Mouse (Mus musculus) testis, adult 2 months (tissue): ENCODE results near the gene Fig4. TPM values are rescaled to one million over a fixed set of nuclear protein-coding genes. Genes with fewer than 3 reads are reported as not detected.

Experiments used
- H3K27ac ChIP-seq: fragments of 200-500 bp; 2 replicates; pipeline ENCODE4 v1.5.1; 2012; ENCODE audit warnings: low read depth, low read length; ENCODE audit not compliant: control insufficient read depth, insufficient read depth
- H3K27me3 ChIP-seq: fragments of 200-500 bp; 2 replicates; pipeline ENCODE4 v1.6.1; 2012; ENCODE audit warnings: mild to moderate bottlenecking, low read length, moderate library complexity; ENCODE audit not compliant: control insufficient read depth, insufficient read depth
- H3K36me3 ChIP-seq: fragments of 200-500 bp; 2 replicates; pipeline ENCODE4 v1.6.1; 2012; ENCODE audit warnings: mild to moderate bottlenecking, low read length; ENCODE audit not compliant: control insufficient read depth, insufficient read depth
- H3K4me1 ChIP-seq: fragments of 200-500 bp; 2 replicates; pipeline ENCODE4 v1.6.1; 2012; ENCODE audit warnings: low read length; ENCODE audit not compliant: control insufficient read depth, insufficient read depth
- H3K4me3 ChIP-seq: fragments of 200-500 bp; 2 replicates; pipeline ENCODE4 v1.5.1; 2012; ENCODE audit warnings: low read depth, mild to moderate bottlenecking, low read length, moderate library complexity, mixed read lengths; ENCODE audit not compliant: control insufficient read depth
- CTCF ChIP-seq: fragments of 200-500 bp; IDR thresholded peaks from 2 replicates; pipeline ENCODE4 v1.5.1; 2012; ENCODE audit warnings: low read depth, mild to moderate bottlenecking, inconsistent platforms, low read length, moderate library complexity; ENCODE audit not compliant: control insufficient read depth, insufficient read depth, insufficient replicate concordance
- POLR2A ChIP-seq: fragments of 200-500 bp; IDR thresholded peaks from 2 replicates; pipeline ENCODE4 v1.6.1; 2012; ENCODE audit warnings: low read depth, mild to moderate bottlenecking, inconsistent platforms, low read length, moderate library complexity; ENCODE audit not compliant: control insufficient read depth
- polyA plus RNA-seq: library from polyadenylated mRNA; depleted of rRNA; stranded (reverse); fragments of >200 nt; gene quantifications from 2 replicates; pipeline ENCODE4 v1.2.3, GENCODE M21; 2012

Gene Fig4
- polyA plus RNA-seq, 1 experiment: 10.3 TPM

GRCm38 (mm10) chr10:41300161-41300560 is 2.9 kb downstream of the Fig4 start:
- Histone ChIP-seq H3K27me3 (no peaks in the 10 kb centered on the region; the same call in 1 of the 2 replicates), H3K4me1 (peaks cover 6% of the 10 kb centered on the region), H3K4me3 (no peak overlapping the region), H3K36me3 (no peaks in the 10 kb centered on the region), H3K27ac (no peak overlapping the region)
- TF ChIP-seq CTCF: no peak
- no peak for TF ChIP-seq POLR2A

DNA sequence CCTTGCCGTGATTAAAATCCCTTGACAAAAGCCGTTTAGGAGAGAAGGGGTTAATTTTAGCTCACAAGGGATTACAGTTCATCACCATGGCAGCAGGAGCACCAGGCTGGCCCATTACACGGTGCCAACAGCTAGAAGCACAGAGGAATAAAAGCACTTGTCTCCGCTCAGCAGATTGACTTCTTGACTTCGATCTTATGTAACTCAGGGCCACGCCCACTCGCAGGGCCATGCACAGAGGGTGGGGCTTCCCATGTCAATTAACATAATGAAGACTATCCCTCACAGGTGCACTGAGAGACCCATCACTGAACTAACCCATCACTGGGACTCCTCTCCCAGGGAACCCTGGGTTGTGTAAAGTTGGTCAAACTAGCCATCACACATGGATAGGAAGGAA is 7.9 kb downstream of the Fig4 start:
- Histone ChIP-seq H3K4me3 (no peak overlapping the region), H3K36me3 (no peaks in the 10 kb centered on the region), H3K4me1 (no peaks in the 10 kb centered on the region), H3K27ac (no peak overlapping the region), H3K27me3 (no peaks in the 10 kb centered on the region)
- TF ChIP-seq CTCF (no peak), POLR2A (no peak)

GRCm38 (mm10) chr10:41294734-41295133 is 8.3 kb downstream of the Fig4 start:
- TF ChIP-seq CTCF (no peak), POLR2A (no peak)
- H3K27me3 ChIP-seq: no peaks in the 10 kb centered on the region
- 0 out of 2 replicates have a peak, but pooled peaks cover under 1% of the 10 kb centered on the region for H3K4me1 ChIP-seq
- H3K4me3 ChIP-seq: no peak overlapping the region
- no peak overlapping the region for H3K27ac ChIP-seq
- H3K36me3 ChIP-seq: no peaks in the 10 kb centered on the region

DNA sequence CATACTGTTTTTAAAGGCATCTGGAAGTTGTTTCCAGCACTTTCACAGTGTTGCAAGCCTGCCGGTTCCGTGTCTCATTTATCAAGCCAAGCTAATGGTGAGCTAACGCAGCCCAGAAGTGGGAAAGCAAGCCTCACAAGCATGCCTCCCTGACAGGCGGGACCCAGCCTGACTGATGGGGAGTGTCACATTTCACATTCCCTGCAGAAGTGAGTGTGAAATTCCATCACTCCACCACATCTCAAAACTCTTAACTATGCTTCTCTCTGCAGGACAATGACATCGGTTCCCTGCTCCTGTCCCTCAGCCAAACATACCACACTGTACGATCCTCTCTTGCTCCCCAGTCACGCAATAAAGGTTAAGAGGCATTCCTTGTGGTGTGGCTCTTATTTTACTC is 10.0 kb downstream of the Fig4 start:
- Histone ChIP-seq H3K36me3 (no peaks in the 10 kb centered on the region), H3K4me1 (peaks cover 7% of the 10 kb centered on the region), H3K27ac (no peak overlapping the region), H3K4me3 (no peak overlapping the region), H3K27me3 (no peaks in the 10 kb centered on the region)
- TF ChIP-seq CTCF (no peak), POLR2A (no peak)

- Histone ChIP-seq H3K27ac (no peak overlapping the region), H3K4me1 (peaks cover 7% of the 10 kb centered on the region), H3K36me3 (no peaks in the 10 kb centered on the region), H3K27me3 (no peaks in the 10 kb centered on the region), H3K4me3 (no peak overlapping the region)
- TF ChIP-seq CTCF: no peak
- no peak for TF ChIP-seq POLR2A
Observed at GRCm38 (mm10) chr10:41291021-41291420, 12.0 kb downstream of the Fig4 start.

DNA sequence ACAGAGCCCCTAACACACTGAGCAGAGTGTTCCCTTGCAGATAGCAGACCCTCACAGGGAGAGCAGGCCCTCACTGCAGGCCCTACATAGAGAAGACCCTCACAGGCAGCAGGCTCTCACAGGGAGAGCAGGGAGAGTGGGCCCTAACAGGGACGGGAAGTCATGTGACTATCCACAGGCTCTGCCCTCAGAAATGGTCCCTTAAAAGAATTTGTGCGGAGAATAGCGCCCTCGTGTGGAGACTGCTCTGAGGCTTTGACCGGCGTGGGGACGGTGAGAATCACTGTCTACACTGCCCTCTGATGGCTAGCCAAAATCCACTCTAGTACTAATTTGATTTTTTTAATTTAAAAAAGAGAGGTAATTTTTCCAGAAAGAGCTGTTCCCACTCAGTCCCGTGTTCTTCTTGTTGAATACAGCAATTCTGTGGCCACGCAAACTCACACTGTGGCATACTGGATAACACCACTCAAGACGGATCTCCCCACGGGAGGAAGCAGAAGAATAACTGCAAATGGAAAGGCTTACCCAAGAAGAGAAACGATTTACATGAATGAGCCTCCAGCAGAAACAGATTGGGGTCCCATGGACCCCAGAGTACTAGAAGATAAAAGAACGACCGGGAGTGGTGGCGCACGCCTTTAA is 14.2 kb downstream of the Fig4 start:
- no peak for TF ChIP-seq POLR2A
- TF ChIP-seq CTCF: peak; percentile 81
- H3K27me3 ChIP-seq: no peaks in the 10 kb centered on the region
- H3K4me3 ChIP-seq: peak overlapping the region; percentile 49
- H3K36me3 ChIP-seq: no peaks in the 10 kb centered on the region
- H3K27ac ChIP-seq: no peak overlapping the region
- H3K4me1 ChIP-seq: peaks cover 7% of the 10 kb centered on the region

- Histone ChIP-seq H3K27ac (no peak overlapping the region), H3K27me3 (no peaks in the 10 kb centered on the region), H3K4me1 (peaks cover 7% of the 10 kb centered on the region), H3K4me3 (no peak overlapping the region), H3K36me3 (no peaks in the 10 kb centered on the region)
- no peak for TF ChIP-seq POLR2A
- no peak for TF ChIP-seq CTCF
Observed at GRCm38 (mm10) chr10:41288074-41288473, 15.0 kb downstream of the Fig4 start.
